ENCODE assay signal across 8 mouse cellular contexts in genomic region chr12:30910860-30911259, GRCm38 (mm10). TPM values are rescaled to one million over a fixed set of nuclear protein-coding genes. Genes with fewer than 3 reads are reported as not detected.
DNase-seq lines count a peak whose midpoint lies in the region; ATAC-seq and TF ChIP-seq lines count a peak whose summit lies in the region.

No protein-coding gene starts in this region.

- H3K9ac ChIP-seq in embryonic facial prominence, embryonic 14.5 days (ENCODE audit: low read depth, low read length) = peak overlapping the region; percentile 92
- H3K9ac ChIP-seq in intestine, embryonic 15.5 days = peak overlapping the region; percentile 67
- H3K9ac ChIP-seq in neural tube, embryonic 13.5 days = peak overlapping the region; percentile 93

- no peak for ATAC-seq in embryonic facial prominence, embryonic 14.5 days (ENCODE audit: low read depth)
- ATAC-seq in intestine, embryonic 15.5 days = no peak
- 0 out of 2 replicates have a peak, but pooled peaks have one; percentile 12 for ATAC-seq in neural tube, embryonic 13.5 days (ENCODE audit: low read depth)

- WGBS in embryonic facial prominence, embryonic 14.5 days = 19% methylated on average over 8 of the region's 8 CpGs
- WGBS in intestine, embryonic 15.5 days = 12% methylated on average over 8 of the region's 8 CpGs
- 19% methylated on average over 8 of the region's 8 CpGs for WGBS in neural tube, embryonic 13.5 days

- H3K9me3 ChIP-seq in embryonic facial prominence, embryonic 14.5 days (ENCODE audit: control insufficient read depth, low read length) = no peaks in the 10 kb centered on the region
- no peaks in the 10 kb centered on the region for H3K9me3 ChIP-seq in intestine, embryonic 15.5 days
- no peaks in the 10 kb centered on the region for H3K9me3 ChIP-seq in neural tube, embryonic 13.5 days

- peak overlapping the region; percentile 89 for H3K4me2 ChIP-seq in embryonic facial prominence, embryonic 14.5 days (ENCODE audit: low read depth, low read length)
- H3K4me2 ChIP-seq in intestine, embryonic 15.5 days (replicated peaks) = peak overlapping the region; percentile 77
- H3K4me2 ChIP-seq in neural tube, embryonic 13.5 days = peak overlapping the region; percentile 80

- no peaks in the 10 kb centered on the region for H3K27me3 ChIP-seq in embryonic facial prominence, embryonic 14.5 days (replicated peaks; ENCODE audit: control insufficient read depth, insufficient read depth, low read length)
- H3K27me3 ChIP-seq in intestine, embryonic 15.5 days (replicated peaks) = no peaks in the 10 kb centered on the region
- no peaks in the 10 kb centered on the region for H3K27me3 ChIP-seq in neural tube, embryonic 13.5 days

- H3K4me3 ChIP-seq in gastrocnemius, adult 2 months = peak overlapping the region; percentile 90
- peak overlapping the region; percentile 76 for H3K4me3 ChIP-seq in embryonic facial prominence, embryonic 14.5 days (ENCODE audit: low read depth, low read length)
- peak overlapping the region; percentile 59 for H3K4me3 ChIP-seq in intestine, embryonic 15.5 days (replicated peaks)
- peak overlapping the region; percentile 76 for H3K4me3 ChIP-seq in neural tube, embryonic 13.5 days

- intact Hi-C loops in gastrocnemius, adult 2 months (cut with DNase I) = no loop called here
- intact Hi-C loops in gastrocnemius, postnatal 14 days (cut with DNase I; ENCODE audit: low total_unique reads) = no loop called here

- H3K27ac ChIP-seq in gastrocnemius, adult 2 months = peak overlapping the region; percentile 90
- H3K27ac ChIP-seq in embryonic facial prominence, embryonic 14.5 days (replicated peaks; ENCODE audit: low read depth, low read length) = peak overlapping the region; percentile 80
- no peak overlapping the region for H3K27ac ChIP-seq in intestine, embryonic 15.5 days
- peak overlapping the region; percentile 54; the same call in 1 of the 2 replicates for H3K27ac ChIP-seq in neural tube, embryonic 13.5 days (replicated peaks)

- no peaks in the 10 kb centered on the region; the same call in 1 of the 2 replicates for H3K36me3 ChIP-seq in embryonic facial prominence, embryonic 14.5 days (ENCODE audit: control insufficient read depth, insufficient read depth, low read length)
- no peaks in the 10 kb centered on the region for H3K36me3 ChIP-seq in intestine, embryonic 15.5 days
- H3K36me3 ChIP-seq in neural tube, embryonic 13.5 days = no peaks in the 10 kb centered on the region

- H3K4me1 ChIP-seq in embryonic facial prominence, embryonic 14.5 days (ENCODE audit: control insufficient read depth, insufficient read depth, low read length) = peaks cover 13% of the 10 kb centered on the region
- peaks cover 7% of the 10 kb centered on the region; the same call in 1 of the 2 replicates for H3K4me1 ChIP-seq in intestine, embryonic 15.5 days (replicated peaks)
- H3K4me1 ChIP-seq in neural tube, embryonic 13.5 days (replicated peaks) = peaks cover 27% of the 10 kb centered on the region

- DNase-seq in gastrocnemius, adult 2 months = no peak
- no peak for DNase-seq in gastrocnemius, postnatal 14 days
- peak; percentile 68 for DNase-seq in 416B (ENCODE audit: low read depth)
- DNase-seq in embryonic facial prominence, embryonic 14.5 days (ENCODE audit: low spot score) = peak; percentile 27
- DNase-seq in thymus, postnatal 4 days = no peak
- no peak for DNase-seq in urinary bladder, postnatal 4 days (ENCODE audit: low spot score in 2 of 2)

- no peak for TF ChIP-seq CTCF in gastrocnemius, adult 2 months (IDR thresholded peaks at IDR 0.05)

RNA-seq across cellular contexts. Expression of gene Acp1, which starts 0.5 kb away (rescaled TPM):
- total RNA-seq in gastrocnemius, adult 2 months (2021) = 10 to 100 TPM; 34.8 to 37.6 TPM
- 10 to 100 TPM; 35.6 to 36.2 TPM for total RNA-seq in gastrocnemius, postnatal 14 days (2021)
- polyA plus RNA-seq in embryonic facial prominence, embryonic 14.5 days (2014; fragmentation: Nextera tagmentation; extraction: Ambion mirVana) = 145 and 153 TPM in 2 replicates
- polyA plus RNA-seq in intestine, embryonic 15.5 days (2015; fragmentation: Nextera tagmentation; extraction: Ambion mirVana) = 178 and 179 TPM in 2 replicates
- 119 and 129 TPM in 2 replicates for polyA plus RNA-seq in neural tube, embryonic 13.5 days (2015; fragmentation: Nextera tagmentation; extraction: Ambion mirVana)

RNA-seq across cellular contexts. Expression of gene Sh3yl1, which starts 0.6 kb away (rescaled TPM):
- total RNA-seq in gastrocnemius, adult 2 months (2021) = under 1 TPM; 0.84 to 0.89 TPM
- 1 to 10 TPM; 1.2 to 1.3 TPM for total RNA-seq in gastrocnemius, postnatal 14 days (2021)
- 9.9 and 11.9 TPM in 2 replicates for polyA plus RNA-seq in embryonic facial prominence, embryonic 14.5 days (2014; fragmentation: Nextera tagmentation; extraction: Ambion mirVana)
- 22.9 and 25.3 TPM in 2 replicates for polyA plus RNA-seq in intestine, embryonic 15.5 days (2015; fragmentation: Nextera tagmentation; extraction: Ambion mirVana)
- 39.8 and 45.1 TPM in 2 replicates for polyA plus RNA-seq in neural tube, embryonic 13.5 days (2015; fragmentation: Nextera tagmentation; extraction: Ambion mirVana)

RNA-seq across cellular contexts. Expression of gene Alkal2, which starts 26.7 kb away (rescaled TPM):
- 1 to 10 TPM in 1 of 2 experiments, under 1 TPM in 1; 0.59 to 1.6 TPM for total RNA-seq in gastrocnemius, adult 2 months (2021)
- total RNA-seq in gastrocnemius, postnatal 14 days (2021) = 1 to 10 TPM in 1 of 2 experiments, under 1 TPM in 1; 0.68 to 1.7 TPM
- 4.6 and 5.6 TPM in 2 replicates for polyA plus RNA-seq in embryonic facial prominence, embryonic 14.5 days (2014; fragmentation: Nextera tagmentation; extraction: Ambion mirVana)
- polyA plus RNA-seq in intestine, embryonic 15.5 days (2015; fragmentation: Nextera tagmentation; extraction: Ambion mirVana) = 0.87 and 1.2 TPM in 2 replicates
- polyA plus RNA-seq in neural tube, embryonic 13.5 days (2015; fragmentation: Nextera tagmentation; extraction: Ambion mirVana) = 0.29 TPM in 1 of 2 replicates, not detected in the other

Comparison
In these comparisons a context has a peak if more than half of its experiments do, and no peak if none do; other contexts are left out.
1. DNase-seq: peak in 416B (single experiment) and embryonic facial prominence, embryonic 14.5 days (single experiment); none in gastrocnemius, adult 2 months (single experiment), gastrocnemius, postnatal 14 days (single experiment), thymus, postnatal 4 days (single experiment) and urinary bladder, postnatal 4 days (0 of 2).
2. Peak in every context shown above with its lines, with median percentiles within 50 percentile points of each other: H3K4me3 ChIP-seq, H3K4me2 ChIP-seq and H3K9ac ChIP-seq.